Mouse (Mus musculus): ENCODE data around the gene Stip1.

- no peak for TF ChIP-seq MXI1 (IDR thresholded peaks at IDR 0.05; ENCODE audit: low read depth, low read length)
- TF ChIP-seq JUND (IDR thresholded peaks at IDR 0.05; ENCODE audit: low read depth, low read length), result no peak
- no peak for TF ChIP-seq E2F4 (IDR thresholded peaks at IDR 0.05; ENCODE audit: borderline replicate concordance, low read depth, low read length)
- no peak for TF ChIP-seq CTCF (IDR thresholded peaks at IDR 0.05 in 2 of 3, conservative IDR thresholded peaks at IDR 0.05 in 1 of 3; ENCODE audit: control insufficient read depth in 1 of 3, insufficient read depth in 1 of 3, low read depth in 2 of 3, low read length in 3 of 3, poor library complexity in 1 of 3, severe bottlenecking in 1 of 3)
- no peak for TF ChIP-seq RCOR1 (IDR thresholded peaks at IDR 0.05; ENCODE audit: low read depth, low read length)
- TF ChIP-seq USF2 (IDR thresholded peaks at IDR 0.05; ENCODE audit: borderline replicate concordance in 1 of 2, insufficient read depth in 1 of 2, low read depth in 1 of 2, low read length in 2 of 2), result no peak
- TF ChIP-seq POLR2A (IDR thresholded peaks at IDR 0.05; ENCODE audit: control insufficient read depth in 1 of 2, insufficient read depth in 1 of 2, low read depth in 1 of 2, low read length in 2 of 2, poor library complexity in 1 of 2), result no peak
- TF ChIP-seq ZKSCAN1 (IDR thresholded peaks at IDR 0.05; ENCODE audit: low read depth, low read length), result no peak
- TF ChIP-seq ZC3H11A (IDR thresholded peaks at IDR 0.05; ENCODE audit: low read depth, low read length), result no peak
- TF ChIP-seq UBTF (IDR thresholded peaks at IDR 0.05; ENCODE audit: borderline replicate concordance, insufficient read depth, low read depth, low read length), result no peak
- no peak for TF ChIP-seq ZMIZ1 (IDR thresholded peaks at IDR 0.05; ENCODE audit: low read depth, low read length)
These were observed 45.3 kb downstream of the Stip1 start for GRCm38 (mm10) chr19:6994489-6994888.
